Mouse (Mus musculus): ENCODE data around the gene H2-Eb1. TPM values are rescaled to one million over a fixed set of nuclear protein-coding genes. Genes with fewer than 3 reads are reported as not detected.

The H2-Eb1 gene
- polyA plus RNA-seq, 1 experiment from 2014 or later, result 1.1 TPM

DNA sequence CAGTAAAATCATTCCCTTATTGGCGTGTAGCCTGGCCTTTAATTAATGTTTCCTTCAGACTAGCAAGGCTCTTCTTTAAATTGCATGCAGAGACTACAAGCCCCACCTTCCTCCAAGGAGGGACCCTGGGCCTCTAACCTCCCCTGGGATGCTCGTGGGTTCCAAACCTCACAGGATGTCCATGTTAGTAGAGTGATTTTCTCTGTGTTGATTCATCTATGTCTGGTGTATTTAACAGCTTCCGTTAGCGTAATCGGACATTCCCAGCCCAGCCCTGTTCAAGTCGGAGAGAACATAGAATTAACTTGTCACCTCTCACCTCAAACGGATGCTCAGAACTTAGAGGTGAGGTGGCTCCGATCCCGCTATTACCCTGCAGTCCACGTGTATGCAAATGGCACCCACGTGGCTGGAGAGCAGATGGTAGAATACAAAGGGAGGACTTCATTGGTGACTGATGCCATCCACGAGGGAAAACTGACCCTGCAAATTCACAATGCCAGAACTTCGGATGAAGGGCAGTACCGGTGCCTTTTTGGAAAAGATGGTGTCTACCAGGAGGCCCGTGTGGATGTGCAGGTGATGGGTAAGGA, 57.4 kb downstream of the H2-Eb1 start:
- H3K4me1 ChIP-seq (ENCODE audit: control insufficient read depth, insufficient read depth, low read length), result no peaks in the 10 kb centered on the region
- no peak for ATAC-seq (ENCODE audit: insufficient number of reproducible peaks, low FRiP score, low TSS enrichment, low read depth)
- H3K4me2 ChIP-seq (ENCODE audit: low read depth, severe bottlenecking), result no peak overlapping the region
- no peak overlapping the region for H3K4me3 ChIP-seq (ENCODE audit: low read depth, low read length)
- no peaks in the 10 kb centered on the region for H3K36me3 ChIP-seq (ENCODE audit: control insufficient read depth, insufficient read depth, low read length)
- H3K9ac ChIP-seq (ENCODE audit: low read length), result no peak overlapping the region
- no peaks in the 10 kb centered on the region for H3K9me3 ChIP-seq (ENCODE audit: control insufficient read depth, low read length)
- no peaks in the 10 kb centered on the region for H3K27me3 ChIP-seq (ENCODE audit: control insufficient read depth, insufficient read depth, low read length)
- WGBS, result 86% methylated on average over 15 of the region's 15 CpGs
- H3K27ac ChIP-seq (replicated peaks; ENCODE audit: low read depth, low read length), result no peak overlapping the region
- DNase-seq (ENCODE audit: low spot score), result no peak

DNA sequence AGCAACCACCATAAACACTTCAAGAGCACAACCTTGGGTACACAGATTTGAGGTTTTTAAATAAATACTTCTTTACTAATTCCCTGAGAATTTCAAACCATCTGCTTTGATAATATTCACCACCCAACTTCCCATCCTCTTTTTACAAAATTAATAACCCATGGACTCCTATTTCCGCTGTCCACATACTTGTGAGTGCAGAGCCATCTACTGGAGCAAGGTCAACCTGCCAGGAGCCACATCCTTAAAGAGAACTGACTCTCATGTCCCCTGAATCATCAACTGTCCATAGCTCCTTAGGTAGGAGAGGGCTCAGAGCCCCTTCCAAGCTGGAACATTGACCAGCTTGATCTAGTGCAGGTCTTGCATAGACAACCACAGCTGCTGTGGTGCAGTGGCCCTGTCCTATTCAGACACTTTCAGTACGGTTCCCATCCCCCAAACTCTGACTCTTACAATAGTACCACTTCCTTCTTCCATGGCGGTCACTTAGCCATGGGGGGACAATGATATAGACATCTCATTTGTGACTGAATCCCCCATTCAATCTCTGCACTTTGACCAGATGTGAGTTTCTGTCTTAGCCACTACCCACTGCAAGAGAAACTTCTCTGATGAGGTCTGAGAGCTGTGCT, 58.1 kb downstream of the H2-Eb1 start:
- H3K4me1 ChIP-seq (ENCODE audit: control insufficient read depth, insufficient read depth, low read length), result no peaks in the 10 kb centered on the region
- no peaks in the 10 kb centered on the region for H3K36me3 ChIP-seq (ENCODE audit: control insufficient read depth, insufficient read depth, low read length)
- no peak overlapping the region for H3K27ac ChIP-seq (replicated peaks; ENCODE audit: low read depth, low read length)
- no peaks in the 10 kb centered on the region for H3K27me3 ChIP-seq (ENCODE audit: control insufficient read depth, insufficient read depth, low read length)
- WGBS, result 84% methylated on average over 3 of the region's 3 CpGs
- no peaks in the 10 kb centered on the region for H3K9me3 ChIP-seq (ENCODE audit: control insufficient read depth, low read length)
- ATAC-seq (ENCODE audit: insufficient number of reproducible peaks, low FRiP score, low TSS enrichment, low read depth) (no peak), DNase-seq (ENCODE audit: low spot score) (no peak)
- no peak overlapping the region for H3K4me3 ChIP-seq (ENCODE audit: low read depth, low read length)
- no peak overlapping the region for H3K9ac ChIP-seq (ENCODE audit: low read length)
- no peak overlapping the region for H3K4me2 ChIP-seq (ENCODE audit: low read depth, severe bottlenecking)

GRCm38 (mm10) chr17:34365031-34365430, 59.4 kb downstream of the H2-Eb1 start:
- H3K9me3 ChIP-seq (ENCODE audit: control insufficient read depth, low read length), result no peaks in the 10 kb centered on the region
- WGBS, result 74% methylated on average over 10 of the region's 10 CpGs
- H3K9ac ChIP-seq (ENCODE audit: low read length), result no peak overlapping the region
- DNase-seq (ENCODE audit: low spot score) (no peak), ATAC-seq (ENCODE audit: insufficient number of reproducible peaks, low FRiP score, low TSS enrichment, low read depth) (no peak)
- no peaks in the 10 kb centered on the region for H3K27me3 ChIP-seq (ENCODE audit: control insufficient read depth, insufficient read depth, low read length)
- H3K36me3 ChIP-seq (ENCODE audit: control insufficient read depth, insufficient read depth, low read length), result no peaks in the 10 kb centered on the region
- H3K4me2 ChIP-seq (ENCODE audit: low read depth, severe bottlenecking), result no peak overlapping the region
- no peak overlapping the region for H3K4me3 ChIP-seq (ENCODE audit: low read depth, low read length)
- no peaks in the 10 kb centered on the region for H3K4me1 ChIP-seq (ENCODE audit: control insufficient read depth, insufficient read depth, low read length)
- no peak overlapping the region for H3K27ac ChIP-seq (replicated peaks; ENCODE audit: low read depth, low read length)

Other genes with a start within 250 kb of the H2-Eb1 start
- 0.55 and 1.2 TPM in 2 replicates for gene H2-Oa, start 213.5 kb upstream of the H2-Eb1 start, polyA plus RNA-seq (2014; fragmentation: Nextera tagmentation; extraction: Ambion mirVana)
- 7.5 and 9.1 TPM in 2 replicates for gene H2-DMa, start 186.3 kb upstream of the H2-Eb1 start, polyA plus RNA-seq (2014; fragmentation: Nextera tagmentation; extraction: Ambion mirVana)
- gene Brd2, start 183.2 kb upstream of the H2-Eb1 start, polyA plus RNA-seq (2014; fragmentation: Nextera tagmentation; extraction: Ambion mirVana), result 141 and 152 TPM in 2 replicates
- 0.23 TPM in 1 of 2 replicates, not detected in the other for gene H2-DMb2, start 162.6 kb upstream of the H2-Eb1 start, polyA plus RNA-seq (2014; fragmentation: Nextera tagmentation; extraction: Ambion mirVana)
- 0.45 and 0.61 TPM in 2 replicates for gene H2-DMb1, start 152.8 kb upstream of the H2-Eb1 start, polyA plus RNA-seq (2014; fragmentation: Nextera tagmentation; extraction: Ambion mirVana)
- gene Tap1, start 118.3 kb upstream of the H2-Eb1 start, polyA plus RNA-seq (2014; fragmentation: Nextera tagmentation; extraction: Ambion mirVana), result 2.4 and 3.1 TPM in 2 replicates
- 0.45 and 2.2 TPM in 2 replicates for gene Psmb9, start 118.1 kb upstream of the H2-Eb1 start, polyA plus RNA-seq (2014; fragmentation: Nextera tagmentation; extraction: Ambion mirVana)
- 1.7 and 1.9 TPM in 2 replicates for gene Psmb8, start 108.1 kb upstream of the H2-Eb1 start, polyA plus RNA-seq (2014; fragmentation: Nextera tagmentation; extraction: Ambion mirVana)
- 0.55 and 1.1 TPM in 2 replicates for gene Tap2, start 102.3 kb upstream of the H2-Eb1 start, polyA plus RNA-seq (2014; fragmentation: Nextera tagmentation; extraction: Ambion mirVana)
- gene H2-Ob, start 67.0 kb upstream of the H2-Eb1 start, polyA plus RNA-seq (2014; fragmentation: Nextera tagmentation; extraction: Ambion mirVana), result not detected in 2 replicates
- 3.7 and 4.5 TPM in 2 replicates for gene H2-Ab1, start 48.2 kb upstream of the H2-Eb1 start, polyA plus RNA-seq (2014; fragmentation: Nextera tagmentation; extraction: Ambion mirVana)
- gene H2-Aa, start 18.0 kb upstream of the H2-Eb1 start, polyA plus RNA-seq (2014; fragmentation: Nextera tagmentation; extraction: Ambion mirVana), result not detected in 2 replicates
- gene H2-Eb2, start 19.8 kb downstream of the H2-Eb1 start, polyA plus RNA-seq (2014; fragmentation: Nextera tagmentation; extraction: Ambion mirVana), result 0.07 and 0.10 TPM in 2 replicates
- gene Btnl2, start 49.0 kb downstream of the H2-Eb1 start, polyA plus RNA-seq (2014; fragmentation: Nextera tagmentation; extraction: Ambion mirVana), result not detected in 2 replicates
- gene Btnl1, start 71.3 kb downstream of the H2-Eb1 start, polyA plus RNA-seq (2014; fragmentation: Nextera tagmentation; extraction: Ambion mirVana), result not detected in 2 replicates
- gene BC051142, start 93.0 kb downstream of the H2-Eb1 start, polyA plus RNA-seq (2014; fragmentation: Nextera tagmentation; extraction: Ambion mirVana), result 0.70 and 0.73 TPM in 2 replicates
- gene Btnl4, start 171.5 kb downstream of the H2-Eb1 start, polyA plus RNA-seq (2014; fragmentation: Nextera tagmentation; extraction: Ambion mirVana), result not detected in 2 replicates
- not detected in 2 replicates for gene Btnl6, start 211.5 kb downstream of the H2-Eb1 start, polyA plus RNA-seq (2014; fragmentation: Nextera tagmentation; extraction: Ambion mirVana)